Mouse (Mus musculus) forebrain, embryonic 15.5 days (tissue): ENCODE measurements around the gene Nudt2. TPM values are rescaled to one million over a fixed set of nuclear protein-coding genes. Genes with fewer than 3 reads are reported as not detected.
A peak's percentile ranks its signal among the peaks of the same experiment; 100 is the strongest.

Source experiments
- ATAC-seq: fragments of 200-750 bp; cut with Nextera tagmentation; replicated peaks from 2 replicates; pipeline ENCODE4 v1.8.0; 2017; ENCODE audit warnings: mild to moderate bottlenecking, moderate TSS enrichment, moderate library complexity
- H3K27ac ChIP-seq: fragments of 300-500 bp; sonication (generic); replicated peaks from 2 replicates; pipeline ENCODE4 v1.5.1; 2015; ENCODE audit warnings: mild to moderate bottlenecking, inconsistent platforms
- H3K27me3 ChIP-seq: fragments of 300-500 bp; sonication (generic); 2 replicates; pipeline ENCODE4 v1.6.1; 2015; ENCODE audit warnings: inconsistent platforms
- H3K36me3 ChIP-seq: fragments of 300-500 bp; sonication (generic); 2 replicates; pipeline ENCODE4 v1.6.1; 2015; ENCODE audit warnings: mild to moderate bottlenecking, inconsistent platforms
- H3K4me1 ChIP-seq: fragments of 300-500 bp; sonication (generic); 2 replicates; pipeline ENCODE4 v1.6.1; 2015; ENCODE audit warnings: inconsistent platforms
- H3K4me2 ChIP-seq: fragments of 300-500 bp; sonication (generic); replicated peaks from 2 replicates; pipeline ENCODE4 v1.6.1; 2015; ENCODE audit warnings: mild to moderate bottlenecking, inconsistent platforms
- H3K4me3 ChIP-seq: fragments of 300-500 bp; sonication (generic); 2 replicates; pipeline ENCODE4 v1.5.1; 2015; ENCODE audit warnings: mild to moderate bottlenecking, inconsistent platforms
- H3K9ac ChIP-seq: fragments of 300-500 bp; sonication (generic); replicated peaks from 2 replicates; pipeline ENCODE4 v1.6.1; 2015; ENCODE audit warnings: mild to moderate bottlenecking, inconsistent platforms
- H3K9me3 ChIP-seq: fragments of 300-500 bp; sonication (generic); 2 replicates; pipeline ENCODE4 v1.6.1; 2016; ENCODE audit warnings: inconsistent platforms
- WGBS: fragments of 180-500 bp; shearing (Covaris S2); methylation state at CpG from one replicate; pipeline ENCODE4 v1.1.7; 2015; ENCODE audit warnings: mixed read lengths; 5-methylcytosine and 5-hydroxymethylcytosine counted together
- polyA plus RNA-seq: library from polyadenylated mRNA; unstranded; fragments of >200 nt; fragmentation: Nextera tagmentation; extraction: Ambion mirVana; gene quantifications from 2 replicates; pipeline ENCODE4 v1.2.1, GENCODE M21; 2015

Nudt2 gene
- polyA plus RNA-seq, 1 experiment from 2014 or later: 66.8 TPM

GRCm38 (mm10) chr4:41470684-41471383, 5.9 kb downstream of the Nudt2 start:
- Histone ChIP-seq H3K4me2 (0 out of 2 replicates have a peak overlapping the region, but pooled peaks have one; percentile 3), H3K36me3 (no peaks in the 10 kb centered on the region), H3K27ac (peak overlapping the region; percentile 71), H3K27me3 (no peaks in the 10 kb centered on the region), H3K9me3 (no peaks in the 10 kb centered on the region), H3K9ac (no peak overlapping the region), H3K4me1 (peaks cover 34% of the 10 kb centered on the region), H3K4me3 (no peak overlapping the region)
- ATAC-seq: peak; percentile 86
- 6% methylated on average over 5 of the region's 5 CpGs for WGBS

- WGBS: 74% methylated on average over 1 of the region's 1 CpGs
- Histone ChIP-seq H3K4me2 (0 out of 2 replicates have a peak overlapping the region, but pooled peaks have one; percentile 3), H3K9ac (no peak overlapping the region), H3K27ac (peak overlapping the region; percentile 71), H3K9me3 (no peaks in the 10 kb centered on the region), H3K27me3 (no peaks in the 10 kb centered on the region), H3K4me1 (peaks cover 32% of the 10 kb centered on the region), H3K36me3 (no peaks in the 10 kb centered on the region), H3K4me3 (no peak overlapping the region)
- ATAC-seq: no peak
Observed at GRCm38 (mm10) chr4:41471384-41471689, 6.4 kb downstream of the Nudt2 start.

DNA sequence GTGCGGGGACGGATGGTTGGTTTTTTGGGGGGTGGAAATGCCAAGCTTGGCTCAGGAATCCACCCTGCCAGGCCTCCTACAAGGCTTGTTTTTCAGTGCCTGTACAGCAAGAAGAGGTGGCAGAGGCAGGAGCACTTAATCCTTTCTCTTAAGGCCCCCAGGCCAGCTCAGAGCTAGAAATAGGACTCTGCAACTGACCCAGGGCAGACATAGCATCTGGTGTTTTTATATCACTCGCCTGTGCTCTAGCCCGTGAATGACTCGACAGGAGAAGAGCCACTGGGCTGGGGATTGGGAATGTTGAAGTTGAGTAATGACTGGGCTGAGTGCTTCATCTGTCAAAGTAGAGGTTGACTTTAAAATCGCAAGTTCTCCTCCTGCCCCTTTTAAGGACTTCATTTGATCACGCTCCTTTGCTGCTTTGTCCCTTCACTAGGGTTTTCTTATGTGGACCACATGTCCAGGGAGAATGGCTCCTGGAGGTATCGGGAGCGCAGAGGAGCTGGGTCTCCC, 12.8 kb downstream of the Nudt2 start:
- ATAC-seq: no peak
- peaks cover 6% of the 10 kb centered on the region; the same call in 1 of the 2 replicates for H3K4me1 ChIP-seq
- no peaks in the 10 kb centered on the region for H3K27me3 ChIP-seq
- no peak overlapping the region for H3K4me3 ChIP-seq
- peaks cover 4% of the 10 kb centered on the region; the same call in 1 of the 2 replicates for H3K36me3 ChIP-seq
- H3K27ac ChIP-seq: no peak overlapping the region
- H3K4me2 ChIP-seq: no peak overlapping the region
- no peaks in the 10 kb centered on the region for H3K9me3 ChIP-seq
- WGBS: 83% methylated on average over 9 of the region's 9 CpGs
- no peak overlapping the region for H3K9ac ChIP-seq

DNA sequence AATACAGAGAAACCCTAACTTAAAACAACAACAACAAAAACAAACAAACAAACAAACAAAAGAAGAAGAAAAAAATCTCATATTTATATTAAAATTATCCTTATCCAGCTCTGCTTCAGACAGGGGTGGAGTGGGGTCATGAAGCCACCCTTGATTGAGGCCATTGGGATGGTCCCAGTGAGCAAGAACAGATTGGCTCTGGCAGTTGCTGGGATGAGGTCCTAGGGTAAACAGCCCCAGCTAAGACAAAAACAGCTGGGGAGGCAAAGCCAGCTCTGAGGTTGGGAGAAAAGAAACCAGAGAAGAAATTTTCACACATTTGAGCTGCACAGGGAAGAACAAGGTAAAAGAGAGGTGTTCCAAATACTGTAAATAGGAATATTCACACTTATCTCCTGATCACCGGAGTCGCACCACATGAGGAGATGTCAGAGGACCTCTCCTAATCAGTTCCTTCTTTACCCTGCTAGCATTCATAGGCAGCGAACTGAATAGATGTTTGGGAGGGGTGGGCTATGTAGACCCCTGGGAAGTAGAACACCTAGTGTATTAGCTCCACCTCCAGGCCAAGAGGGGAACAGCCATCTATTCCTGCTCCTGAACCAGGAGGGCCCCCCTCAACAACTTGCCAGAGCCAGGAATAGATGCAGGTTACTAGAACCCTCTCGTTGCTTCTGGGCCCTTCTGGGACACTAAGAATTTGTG, 14.0 kb downstream of the Nudt2 start:
- Histone ChIP-seq H3K4me1 (peaks cover 6% of the 10 kb centered on the region; the same call in 1 of the 2 replicates), H3K27ac (no peak overlapping the region), H3K9ac (no peak overlapping the region), H3K27me3 (no peaks in the 10 kb centered on the region), H3K36me3 (peaks cover 4% of the 10 kb centered on the region; the same call in 1 of the 2 replicates), H3K4me2 (no peak overlapping the region), H3K4me3 (no peak overlapping the region), H3K9me3 (no peaks in the 10 kb centered on the region)
- WGBS: 66% methylated on average over 4 of the region's 4 CpGs
- ATAC-seq: no peak

- ATAC-seq: no peak
- WGBS: 65% methylated on average over 1 of the region's 1 CpGs
- Histone ChIP-seq H3K9me3 (no peaks in the 10 kb centered on the region), H3K4me1 (peaks cover 6% of the 10 kb centered on the region; the same call in 1 of the 2 replicates), H3K27ac (no peak overlapping the region), H3K4me2 (no peak overlapping the region), H3K27me3 (no peaks in the 10 kb centered on the region), H3K9ac (no peak overlapping the region), H3K4me3 (no peak overlapping the region), H3K36me3 (peaks cover 4% of the 10 kb centered on the region; the same call in 1 of the 2 replicates)
Observed at GRCm38 (mm10) chr4:41479456-41479804, 14.5 kb downstream of the Nudt2 start.

- no peak overlapping the region for H3K4me3 ChIP-seq
- ATAC-seq: no peak
- no peaks in the 10 kb centered on the region for H3K27me3 ChIP-seq
- H3K4me1 ChIP-seq: peaks cover 6% of the 10 kb centered on the region; the same call in 1 of the 2 replicates
- no peaks in the 10 kb centered on the region for H3K9me3 ChIP-seq
- no peak overlapping the region for H3K4me2 ChIP-seq
- no peak overlapping the region for H3K27ac ChIP-seq
- peaks cover 4% of the 10 kb centered on the region; the same call in 1 of the 2 replicates for H3K36me3 ChIP-seq
- 81% methylated on average over 8 of the region's 8 CpGs for WGBS
- no peak overlapping the region for H3K9ac ChIP-seq
Observed at GRCm38 (mm10) chr4:41480254-41480653, 15.3 kb downstream of the Nudt2 start.

DNA sequence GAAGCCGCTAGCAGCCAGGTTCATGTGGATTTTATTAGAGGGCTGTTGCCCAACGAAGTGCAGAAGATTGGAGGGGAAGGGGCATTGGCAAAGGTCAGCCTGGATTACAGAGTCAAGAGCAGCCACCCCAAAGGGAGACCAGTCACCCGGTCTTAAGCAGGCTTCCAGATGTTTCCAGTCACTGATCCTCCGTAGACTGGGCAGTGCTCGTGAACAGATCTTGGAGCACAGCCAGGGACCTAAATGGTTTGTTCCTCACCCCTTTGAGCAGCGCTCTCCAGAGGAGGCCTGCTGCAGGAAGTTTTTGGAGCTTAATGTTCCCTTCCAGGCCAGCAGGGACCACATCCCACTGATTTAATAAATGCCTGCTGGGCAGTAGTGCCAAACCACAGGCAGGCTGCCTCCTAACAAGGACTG, 16.7 kb downstream of the Nudt2 start:
- Histone ChIP-seq H3K9me3 (no peaks in the 10 kb centered on the region), H3K4me1 (peaks cover 6% of the 10 kb centered on the region; the same call in 1 of the 2 replicates), H3K27ac (no peak overlapping the region), H3K9ac (no peak overlapping the region), H3K4me3 (no peak overlapping the region), H3K27me3 (no peaks in the 10 kb centered on the region), H3K36me3 (peaks cover 4% of the 10 kb centered on the region; the same call in 1 of the 2 replicates), H3K4me2 (no peak overlapping the region)
- ATAC-seq: no peak
- whole genome bisulfite sequencing: 45% methylated on average over 6 of the region's 6 CpGs

- no peak overlapping the region for H3K9ac ChIP-seq
- H3K9me3 ChIP-seq: no peaks in the 10 kb centered on the region
- no peak overlapping the region for H3K4me2 ChIP-seq
- WGBS: 82% methylated on average over 7 of the region's 7 CpGs
- peaks cover 21% of the 10 kb centered on the region for H3K4me1 ChIP-seq
- peaks cover 17% of the 10 kb centered on the region for H3K27me3 ChIP-seq
- H3K27ac ChIP-seq: no peak overlapping the region
- no peak for ATAC-seq
- H3K36me3 ChIP-seq: no peaks in the 10 kb centered on the region
- no peak overlapping the region for H3K4me3 ChIP-seq
Observed at GRCm38 (mm10) chr4:41492951-41493350, 28.0 kb downstream of the Nudt2 start.

DNA sequence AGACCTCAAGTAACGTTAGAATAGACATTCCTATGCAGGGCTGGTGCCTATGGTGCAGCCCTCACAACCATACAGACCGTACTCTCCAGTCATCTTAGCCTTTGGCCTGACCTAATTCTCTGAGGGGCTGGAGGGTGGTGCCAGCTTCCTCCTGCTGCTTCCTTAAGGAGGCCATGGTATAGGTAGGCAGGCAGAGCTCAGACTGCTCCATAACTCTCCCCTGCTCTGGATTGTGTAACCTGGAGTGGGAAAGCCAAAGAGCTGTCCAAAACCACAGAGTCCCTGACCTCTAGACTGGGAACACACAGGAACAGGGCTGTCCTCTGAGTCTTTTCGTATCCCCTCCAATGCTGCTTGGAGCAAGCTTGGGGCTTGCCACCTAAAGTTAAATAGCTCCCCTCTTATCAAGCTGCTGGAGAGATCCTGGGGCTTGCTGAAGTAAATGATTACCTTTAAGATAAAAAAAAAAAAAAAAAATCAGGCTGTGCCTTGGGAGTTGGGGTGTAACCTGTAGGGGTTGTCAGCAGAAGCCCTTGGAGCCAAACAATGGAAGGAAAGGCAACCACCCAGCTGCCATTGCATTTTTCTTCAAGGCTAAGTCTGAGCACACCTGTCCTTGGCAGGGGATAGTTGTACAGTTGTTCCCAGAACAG, 28.6 kb downstream of the Nudt2 start:
- Histone ChIP-seq H3K9me3 (no peaks in the 10 kb centered on the region), H3K4me2 (no peak overlapping the region), H3K9ac (no peak overlapping the region), H3K4me3 (no peak overlapping the region), H3K27ac (no peak overlapping the region), H3K36me3 (no peaks in the 10 kb centered on the region), H3K27me3 (peaks cover 23% of the 10 kb centered on the region), H3K4me1 (peaks cover 28% of the 10 kb centered on the region)
- no peak for ATAC-seq
- 82% methylated on average over 3 of the region's 3 CpGs for WGBS

DNA sequence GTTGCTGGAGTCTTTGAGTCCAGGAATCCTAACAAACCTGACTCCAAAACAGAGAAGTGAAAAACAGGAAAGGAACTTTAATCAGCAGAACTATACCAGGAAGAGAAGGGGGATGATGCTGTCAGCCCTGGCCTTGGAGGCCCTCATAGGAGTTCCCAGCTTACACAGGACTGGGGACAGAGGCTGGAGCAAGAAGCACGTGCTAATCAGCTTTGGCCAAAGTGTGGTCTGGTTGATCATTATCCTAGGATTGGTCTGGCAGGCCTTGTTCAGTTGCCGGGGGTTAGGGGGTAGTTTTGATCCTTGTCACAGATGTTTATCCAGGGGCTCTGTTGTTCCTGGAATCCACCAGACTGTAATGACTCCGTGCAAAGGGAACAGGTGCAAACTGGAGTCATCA, 29.4 kb downstream of the Nudt2 start:
- no peaks in the 10 kb centered on the region for H3K36me3 ChIP-seq
- H3K9ac ChIP-seq: no peak overlapping the region
- peaks cover 27% of the 10 kb centered on the region for H3K27me3 ChIP-seq
- H3K9me3 ChIP-seq: no peaks in the 10 kb centered on the region
- no peak overlapping the region for H3K4me2 ChIP-seq
- no peak overlapping the region for H3K4me3 ChIP-seq
- H3K4me1 ChIP-seq: peaks cover 34% of the 10 kb centered on the region
- H3K27ac ChIP-seq: no peak overlapping the region
- 46% methylated on average over 3 of the region's 3 CpGs for WGBS
- ATAC-seq: no peak

GRCm38 (mm10) chr4:41495076-41495475, 30.1 kb downstream of the Nudt2 start:
- WGBS: 79% methylated on average over 4 of the region's 4 CpGs

DNA sequence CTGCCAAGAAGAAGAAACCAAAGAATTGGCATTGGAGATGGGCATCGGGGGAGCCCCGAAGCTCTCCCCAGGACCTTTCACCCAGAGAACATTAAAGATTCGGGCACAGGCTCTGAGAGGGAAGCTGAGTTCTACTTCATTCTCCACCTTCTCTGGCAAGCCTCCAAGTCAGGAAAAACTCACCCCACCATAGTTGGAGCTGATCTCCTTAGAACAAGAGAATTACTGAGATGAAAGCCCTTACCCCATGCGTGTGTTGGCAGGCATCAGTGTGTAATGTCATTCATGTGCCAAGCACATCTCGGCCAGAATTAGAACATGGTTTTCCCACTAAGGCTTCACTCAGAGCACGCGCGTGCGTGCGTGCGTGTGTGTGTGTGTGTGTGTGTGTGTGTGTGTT, 30.9 kb downstream of the Nudt2 start:
- Histone ChIP-seq H3K9ac (no peak overlapping the region), H3K4me3 (no peak overlapping the region), H3K27me3 (peaks cover 41% of the 10 kb centered on the region), H3K27ac (0 out of 2 replicates have a peak overlapping the region, but pooled peaks have one; percentile 38), H3K4me1 (peaks cover 34% of the 10 kb centered on the region), H3K4me2 (no peak overlapping the region), H3K9me3 (no peaks in the 10 kb centered on the region), H3K36me3 (no peaks in the 10 kb centered on the region)
- peak; percentile 69 for ATAC-seq
- 34% methylated on average over 11 of the region's 11 CpGs for WGBS

More at GRCm38 (mm10) chr4:41495076-41495475, 30.1 kb downstream of the Nudt2 start:
- Histone ChIP-seq H3K27me3 (peaks cover 34% of the 10 kb centered on the region), H3K9me3 (no peaks in the 10 kb centered on the region), H3K4me3 (no peak overlapping the region), H3K27ac (no peak overlapping the region), H3K4me1 (peaks cover 34% of the 10 kb centered on the region), H3K36me3 (no peaks in the 10 kb centered on the region), H3K4me2 (no peak overlapping the region), H3K9ac (no peak overlapping the region)
- no peak for ATAC-seq
